Mouse (Mus musculus) E14TG2a.4 (cell line): ENCODE measurements at regions not wholly inside any gene's neighbourhood (a gene's known extent, or its start where the extent isn't known, plus 50 kb on each side); places are given as distances from the start of the nearest gene placed in this dataset.

Experiments used
- H3K27me3 ChIP-seq: 2 replicates; pipeline ENCODE4 v1.6.1; 2014; ENCODE audit warnings: low read length, control low read depth; ENCODE audit not compliant: insufficient read depth
- H3K36me3 ChIP-seq: 2 replicates; pipeline ENCODE4 v1.6.1; 2014; ENCODE audit warnings: low read length, control low read depth; ENCODE audit not compliant: insufficient read depth
- H3K4me1 ChIP-seq: replicated peaks from 2 replicates; pipeline ENCODE4 v1.6.1; 2014; ENCODE audit warnings: low read depth, low read length, control low read depth
- H3K4me3 ChIP-seq: replicated peaks from 2 replicates; pipeline ENCODE4 v1.5.1; 2014; ENCODE audit warnings: mild to moderate bottlenecking, low read length
- H3K9me3 ChIP-seq: 2 replicates; pipeline ENCODE4 v1.6.1; 2014; ENCODE audit warnings: low read length, control low read depth
- CTCF ChIP-seq: conservative IDR thresholded peaks from 2 replicates; pipeline ENCODE4 v1.5.1; 2014; ENCODE audit warnings: low read length
- NANOG ChIP-seq: IDR thresholded peaks from 2 replicates; pipeline ENCODE4 v1.6.1; 2014; ENCODE audit warnings: borderline replicate concordance, low read length, mixed read lengths
- POU5F1 ChIP-seq: IDR thresholded peaks from 2 replicates; pipeline ENCODE4 v1.6.1; 2014; ENCODE audit warnings: low read length, borderline replicate concordance

- Histone ChIP-seq H3K9me3 (no peaks in the 10 kb centered on the region), H3K27me3 (peaks cover 2% of the 10 kb centered on the region; the same call in 1 of the 2 replicates), H3K4me1 (no peaks in the 10 kb centered on the region), H3K36me3 (no peaks in the 10 kb centered on the region), H3K4me3 (no peak overlapping the region)
- TF ChIP-seq CTCF (no peak), POU5F1 (no peak), NANOG (no peak)
These were observed 119.7 kb downstream of the Gm826 start for GRCm38 (mm10) chr2:160214032-160214812.

GRCm38 (mm10) chr2:160210507-160210906, 123.5 kb downstream of the Gm826 start:
- no peak overlapping the region for H3K4me3 ChIP-seq
- no peaks in the 10 kb centered on the region for H3K36me3 ChIP-seq
- H3K4me1 ChIP-seq = no peaks in the 10 kb centered on the region
- no peak for TF ChIP-seq POU5F1
- TF ChIP-seq CTCF = no peak
- no peaks in the 10 kb centered on the region for H3K9me3 ChIP-seq
- peaks cover 2% of the 10 kb centered on the region; the same call in 1 of the 2 replicates for H3K27me3 ChIP-seq

- Histone ChIP-seq H3K9me3 (no peaks in the 10 kb centered on the region), H3K27me3 (peaks cover 2% of the 10 kb centered on the region; the same call in 1 of the 2 replicates), H3K36me3 (no peaks in the 10 kb centered on the region), H3K4me3 (no peak overlapping the region), H3K4me1 (no peaks in the 10 kb centered on the region)
- TF ChIP-seq POU5F1 (no peak), NANOG (no peak), CTCF (no peak)
These were observed 124.2 kb downstream of the Gm826 start for GRCm38 (mm10) chr2:160209589-160210264.

GRCm38 (mm10) chr2:160208295-160208694, 125.7 kb downstream of the Gm826 start:
- Histone ChIP-seq H3K9me3 (no peaks in the 10 kb centered on the region), H3K4me1 (no peaks in the 10 kb centered on the region), H3K36me3 (no peaks in the 10 kb centered on the region), H3K4me3 (no peak overlapping the region), H3K27me3 (peaks cover 1% of the 10 kb centered on the region; the same call in 1 of the 2 replicates)
- TF ChIP-seq POU5F1 (no peak), NANOG (no peak), CTCF (no peak)

- Histone ChIP-seq H3K9me3 (no peaks in the 10 kb centered on the region), H3K4me1 (no peaks in the 10 kb centered on the region), H3K4me3 (no peak overlapping the region), H3K27me3 (no peaks in the 10 kb centered on the region; the same call in 1 of the 2 replicates), H3K36me3 (no peaks in the 10 kb centered on the region)
- TF ChIP-seq NANOG (no peak), CTCF (no peak), POU5F1 (no peak)
These were observed 126.7 kb downstream of the Gm826 start for GRCm38 (mm10) chr2:160207226-160207625.

GRCm38 (mm10) chr2:160192661-160193060, 141.3 kb downstream of the Gm826 start:
- Histone ChIP-seq H3K9me3 (no peaks in the 10 kb centered on the region), H3K4me1 (no peaks in the 10 kb centered on the region), H3K4me3 (no peak overlapping the region), H3K36me3 (no peaks in the 10 kb centered on the region), H3K27me3 (no peaks in the 10 kb centered on the region)
- TF ChIP-seq CTCF (no peak), NANOG (no peak), POU5F1 (no peak)

- Histone ChIP-seq H3K9me3 (peaks cover under 1% of the 10 kb centered on the region; the same call in 1 of the 2 replicates), H3K27me3 (no peaks in the 10 kb centered on the region), H3K4me3 (no peak overlapping the region), H3K36me3 (no peaks in the 10 kb centered on the region), H3K4me1 (no peaks in the 10 kb centered on the region)
- TF ChIP-seq CTCF (no peak), NANOG (no peak), POU5F1 (no peak)
These were observed 147.9 kb downstream of the Gm826 start for GRCm38 (mm10) chr2:160186106-160186505.

GRCm38 (mm10) chr2:160170975-160171515, 162.9 kb downstream of the Gm826 start:
- no peak for TF ChIP-seq POU5F1
- peak; percentile 36 for TF ChIP-seq CTCF

More at GRCm38 (mm10) chr2:160170975-160171515, 162.9 kb downstream of the Gm826 start:
- 0 out of 2 replicates have a peak, but pooled peaks cover 5% of the 10 kb centered on the region for H3K9me3 ChIP-seq
- no peaks in the 10 kb centered on the region for H3K4me1 ChIP-seq
- H3K36me3 ChIP-seq = no peaks in the 10 kb centered on the region
- no peak overlapping the region for H3K4me3 ChIP-seq
- peaks cover 4% of the 10 kb centered on the region; the same call in 1 of the 2 replicates for H3K27me3 ChIP-seq
